Mouse (Mus musculus): Measurements from ENCODE around the gene Dido1. TPM values are rescaled to one million over a fixed set of nuclear protein-coding genes. Genes with fewer than 3 reads are reported as not detected.

Gene Dido1
- polyA plus RNA-seq, 1 experiment from 2014 or later, result 27.1 TPM

DNA sequence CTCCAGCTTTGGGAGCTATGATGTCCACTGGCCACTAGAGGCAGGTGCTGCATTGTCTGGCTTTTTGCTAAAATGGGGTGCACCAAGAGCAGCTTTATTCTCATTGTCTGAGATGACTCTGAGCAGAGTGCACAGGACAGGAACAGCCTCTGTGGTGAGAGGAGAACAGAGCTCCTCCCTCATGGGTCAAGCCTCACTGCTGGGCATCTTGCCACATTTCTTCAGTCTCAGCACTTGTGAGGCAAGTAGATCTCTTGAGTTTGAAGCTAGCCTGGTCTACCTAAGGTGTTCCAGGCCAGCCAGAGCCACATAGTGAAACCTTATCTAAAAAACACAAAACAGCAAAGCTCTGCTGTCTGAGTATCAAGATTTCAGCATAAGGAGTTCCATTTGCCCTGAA, 63.0 kb downstream of the Dido1 start:
- H3K36me3 ChIP-seq (replicated peaks; ENCODE audit: control insufficient read depth, insufficient read depth), result no peaks in the 10 kb centered on the region
- peaks cover 26% of the 10 kb centered on the region for H3K27me3 ChIP-seq (ENCODE audit: control insufficient read depth, insufficient read depth, low read length)
- no peak for DNase-seq (ENCODE audit: low spot score)
- no peak overlapping the region for H3K4me2 ChIP-seq (replicated peaks)
- no peak overlapping the region for H3K27ac ChIP-seq
- H3K4me1 ChIP-seq (replicated peaks; ENCODE audit: control insufficient read depth, insufficient read depth, low read length), result no peaks in the 10 kb centered on the region
- H3K9ac ChIP-seq, result no peak overlapping the region
- H3K4me3 ChIP-seq (replicated peaks; ENCODE audit: low read length), result no peak overlapping the region
- ATAC-seq (ENCODE audit: low FRiP score), result no peak
- peaks cover 18% of the 10 kb centered on the region for H3K9me3 ChIP-seq (ENCODE audit: control insufficient read depth, low read length)

DNA sequence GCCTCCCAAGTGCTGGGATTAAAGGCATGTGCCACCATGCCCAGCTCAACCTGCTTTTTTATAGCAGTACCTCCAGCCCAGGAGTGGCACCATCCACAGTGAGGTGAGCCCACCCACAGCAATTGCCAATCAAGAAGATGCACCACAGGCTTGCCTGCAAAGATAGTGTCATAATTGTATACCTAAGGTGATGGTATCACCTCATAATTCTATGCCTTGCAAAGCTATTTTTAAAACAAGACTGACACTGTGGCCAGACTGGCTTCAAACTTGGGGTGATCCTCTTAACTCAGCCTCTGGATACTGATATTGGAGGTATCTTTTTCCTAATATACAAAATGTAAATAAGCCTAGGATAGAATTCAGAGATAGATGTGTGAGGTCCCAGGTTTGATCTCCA, 66.2 kb downstream of the Dido1 start:
- H3K9ac ChIP-seq, result no peak overlapping the region
- H3K27ac ChIP-seq, result no peak overlapping the region
- DNase-seq (ENCODE audit: low spot score) (no peak), ATAC-seq (ENCODE audit: low FRiP score) (no peak)
- H3K27me3 ChIP-seq (ENCODE audit: control insufficient read depth, insufficient read depth, low read length), result peaks cover 52% of the 10 kb centered on the region
- peaks cover 18% of the 10 kb centered on the region for H3K9me3 ChIP-seq (ENCODE audit: control insufficient read depth, low read length)
- H3K36me3 ChIP-seq (replicated peaks; ENCODE audit: control insufficient read depth, insufficient read depth), result no peaks in the 10 kb centered on the region
- H3K4me3 ChIP-seq (replicated peaks; ENCODE audit: low read length), result no peak overlapping the region
- H3K4me2 ChIP-seq (replicated peaks), result no peak overlapping the region
- no peaks in the 10 kb centered on the region for H3K4me1 ChIP-seq (replicated peaks; ENCODE audit: control insufficient read depth, insufficient read depth, low read length)

GRCm38 (mm10) chr2:180642555-180643260, 67.1 kb downstream of the Dido1 start, which contains the start of gene Tcfl5:
Gene Tcfl5, minus strand, starts transcription at chr2:180642708.
- no peak within 1 kb of the TSS for H3K9ac ChIP-seq
- no peak for DNase-seq (ENCODE audit: low spot score)

DNA sequence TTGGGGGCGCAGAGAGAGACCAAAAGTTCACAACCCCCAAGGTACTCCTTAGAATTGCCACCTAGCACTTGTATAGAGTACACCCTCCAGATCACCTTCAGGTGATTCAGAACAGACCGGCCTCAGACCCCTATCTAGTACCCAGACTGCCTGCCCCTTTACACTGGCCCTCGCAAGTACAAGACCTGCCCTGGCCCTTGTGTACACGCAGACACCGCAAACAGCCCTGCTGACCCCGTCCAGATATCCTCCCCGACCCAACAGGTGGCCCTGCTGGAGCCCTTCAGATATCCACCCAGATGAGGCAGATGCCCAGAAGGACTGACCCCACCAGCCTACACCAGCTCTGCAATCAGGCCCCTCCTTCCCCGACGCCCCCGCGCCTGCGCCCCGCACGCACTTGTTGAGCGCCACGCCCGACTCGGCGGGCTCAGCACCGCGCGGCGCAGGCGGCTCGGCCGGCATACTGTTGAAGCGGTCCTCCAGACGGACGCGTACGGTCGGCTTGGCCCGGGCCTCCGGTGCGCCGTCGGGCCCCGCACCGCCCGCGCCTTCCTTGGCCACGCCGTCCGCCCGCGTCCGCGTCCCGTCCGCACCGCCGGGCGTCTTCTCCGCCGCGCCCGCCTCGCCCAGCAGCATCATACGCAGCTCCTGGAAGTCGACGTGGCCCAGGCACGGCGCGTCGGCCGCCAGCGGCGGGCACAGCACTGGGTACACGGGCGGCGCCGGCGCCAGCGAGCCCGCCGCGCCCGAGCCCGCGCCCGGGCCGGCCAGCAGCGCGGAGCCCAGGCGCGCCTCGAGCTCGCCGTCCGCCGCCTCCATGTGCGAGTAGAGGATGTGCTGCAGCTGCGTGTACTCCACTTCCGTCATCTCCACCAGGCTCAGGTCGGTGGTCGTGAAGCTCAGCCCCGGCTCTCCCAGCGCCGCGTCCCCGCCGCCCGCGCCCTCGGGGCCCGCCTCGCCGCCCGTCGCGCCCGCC, 67.9 kb downstream of the Dido1 start:
- no peaks in the 10 kb centered on the region for H3K4me1 ChIP-seq (replicated peaks; ENCODE audit: control insufficient read depth, insufficient read depth, low read length)
- H3K4me2 ChIP-seq (replicated peaks), result peak overlapping the region; percentile 46
- ATAC-seq (ENCODE audit: low FRiP score) (0 out of 2 replicates have a peak, but pooled peaks have one; percentile 37), DNase-seq (ENCODE audit: low spot score) (no peak)
- no peaks in the 10 kb centered on the region for H3K36me3 ChIP-seq (replicated peaks; ENCODE audit: control insufficient read depth, insufficient read depth)
- H3K4me3 ChIP-seq (replicated peaks; ENCODE audit: low read length), result peak overlapping the region; percentile 33
- peaks cover 52% of the 10 kb centered on the region for H3K27me3 ChIP-seq (ENCODE audit: control insufficient read depth, insufficient read depth, low read length)
- H3K9me3 ChIP-seq (ENCODE audit: control insufficient read depth, low read length), result peaks cover 18% of the 10 kb centered on the region
- no peak overlapping the region for H3K9ac ChIP-seq
- whole genome bisulfite sequencing, result 2% methylated on average over 77 of the region's 112 CpGs
- no peak overlapping the region for H3K27ac ChIP-seq

More at GRCm38 (mm10) chr2:180642555-180643260, 67.1 kb downstream of the Dido1 start, which contains the start of gene Tcfl5:
- Histone ChIP-seq H3K27ac (no peak within 1 kb of the TSS), H3K27me3 (ENCODE audit: control insufficient read depth, insufficient read depth, low read length) (peaks cover 52% of the 10 kb centered on the region), H3K9me3 (ENCODE audit: control insufficient read depth, low read length) (peaks cover 18% of the 10 kb centered on the region), H3K4me1 (replicated peaks; ENCODE audit: control insufficient read depth, insufficient read depth, low read length) (no peaks in the 10 kb centered on the region), H3K4me2 (replicated peaks) (peak within 1 kb of the TSS; percentile 46), H3K36me3 (replicated peaks; ENCODE audit: control insufficient read depth, insufficient read depth) (no peaks in the 10 kb centered on the region), H3K4me3 (replicated peaks; ENCODE audit: low read length) (peak within 1 kb of the TSS; percentile 33)
- 3% methylated on average over 49 of the region's 56 CpGs for WGBS
- no peak for ATAC-seq (ENCODE audit: low FRiP score)

GRCm38 (mm10) chr2:180611882-180612281, 97.9 kb downstream of the Dido1 start:
- ATAC-seq (ENCODE audit: low FRiP score) (no peak), DNase-seq (ENCODE audit: low spot score) (no peak)
- H3K4me2 ChIP-seq (replicated peaks), result no peak overlapping the region
- no peaks in the 10 kb centered on the region for H3K4me1 ChIP-seq (replicated peaks; ENCODE audit: control insufficient read depth, insufficient read depth, low read length)
- no peak overlapping the region for H3K9ac ChIP-seq
- H3K27ac ChIP-seq, result no peak overlapping the region
- H3K27me3 ChIP-seq (ENCODE audit: control insufficient read depth, insufficient read depth, low read length), result no peaks in the 10 kb centered on the region
- 0 out of 2 replicates have a peak, but pooled peaks cover 3% of the 10 kb centered on the region for H3K36me3 ChIP-seq (replicated peaks; ENCODE audit: control insufficient read depth, insufficient read depth)
- WGBS, result 72% methylated on average over 2 of the region's 2 CpGs
- no peaks in the 10 kb centered on the region for H3K9me3 ChIP-seq (ENCODE audit: control insufficient read depth, low read length)
- H3K4me3 ChIP-seq (replicated peaks; ENCODE audit: low read length), result no peak overlapping the region

DNA sequence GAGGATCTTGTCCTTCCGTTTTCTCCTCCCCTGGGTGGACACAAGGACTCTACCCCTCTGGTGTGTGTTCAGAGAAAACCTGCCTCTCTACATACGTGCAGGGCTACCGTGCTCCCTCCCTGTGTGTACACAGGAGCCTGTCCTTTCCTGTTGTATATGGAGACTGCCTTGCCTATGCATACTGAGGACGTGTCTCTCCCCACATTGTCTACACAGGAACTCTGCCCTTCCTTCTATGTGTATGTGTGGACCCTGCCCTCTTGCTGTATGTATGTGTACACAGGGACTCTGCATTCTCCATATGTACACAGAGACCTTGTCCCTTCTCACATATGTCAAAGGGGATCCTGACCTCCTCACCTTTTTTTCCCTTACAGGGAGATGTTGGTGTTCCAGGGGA, 99.5 kb downstream of the Dido1 start:
- no peak for ATAC-seq (ENCODE audit: low FRiP score)
- no peak overlapping the region for H3K9ac ChIP-seq
- 0 out of 2 replicates have a peak, but pooled peaks cover 1% of the 10 kb centered on the region for H3K36me3 ChIP-seq (replicated peaks; ENCODE audit: control insufficient read depth, insufficient read depth)
- H3K4me2 ChIP-seq (replicated peaks), result no peak overlapping the region
- no peak overlapping the region for H3K4me3 ChIP-seq (replicated peaks; ENCODE audit: low read length)
- no peaks in the 10 kb centered on the region for H3K4me1 ChIP-seq (replicated peaks; ENCODE audit: control insufficient read depth, insufficient read depth, low read length)
- H3K27me3 ChIP-seq (ENCODE audit: control insufficient read depth, insufficient read depth, low read length), result no peaks in the 10 kb centered on the region
- H3K9me3 ChIP-seq (ENCODE audit: control insufficient read depth, low read length), result no peaks in the 10 kb centered on the region
- H3K27ac ChIP-seq, result no peak overlapping the region
- WGBS, result 78% methylated on average over 4 of the region's 4 CpGs
- no peak for DNase-seq (ENCODE audit: low spot score)

Other genes starting within 250 kb of the Dido1 start
- 2.5 and 3.5 TPM in 2 replicates for gene Ntsr1, start 210.0 kb downstream of the Dido1 start, polyA plus RNA-seq (2014; fragmentation: Nextera tagmentation; extraction: Ambion mirVana)
- 35.4 and 38.2 TPM in 2 replicates for gene Mrgbp, start 128.7 kb downstream of the Dido1 start, polyA plus RNA-seq (2014; fragmentation: Nextera tagmentation; extraction: Ambion mirVana)
- gene Ogfr, start 120.8 kb downstream of the Dido1 start, polyA plus RNA-seq (2014; fragmentation: Nextera tagmentation; extraction: Ambion mirVana), result 88.4 and 90.2 TPM in 2 replicates
- 61.4 and 65.7 TPM in 2 replicates for gene Col9a3, start 112.2 kb downstream of the Dido1 start, polyA plus RNA-seq (2014; fragmentation: Nextera tagmentation; extraction: Ambion mirVana)
- gene Tcfl5, start 67.3 kb downstream of the Dido1 start, polyA plus RNA-seq (2014; fragmentation: Nextera tagmentation; extraction: Ambion mirVana), result 0.87 and 0.99 TPM in 2 replicates
- gene Gid8, start 118 bp upstream of the Dido1 start, polyA plus RNA-seq (2014; fragmentation: Nextera tagmentation; extraction: Ambion mirVana), result 56.3 and 56.7 TPM in 2 replicates
- 0.16 and 0.37 TPM in 2 replicates for gene Slc17a9, start 15.3 kb upstream of the Dido1 start, polyA plus RNA-seq (2014; fragmentation: Nextera tagmentation; extraction: Ambion mirVana)
- 0.36 and 1.3 TPM in 2 replicates for gene Bhlhe23, start 66.9 kb upstream of the Dido1 start, polyA plus RNA-seq (2014; fragmentation: Nextera tagmentation; extraction: Ambion mirVana)
- gene Ythdf1, start 210.9 kb upstream of the Dido1 start, polyA plus RNA-seq (2014; fragmentation: Nextera tagmentation; extraction: Ambion mirVana), result 50.0 and 56.6 TPM in 2 replicates
- gene Birc7, start 219.0 kb upstream of the Dido1 start, polyA plus RNA-seq (2014; fragmentation: Nextera tagmentation; extraction: Ambion mirVana), result 0.33 TPM in 1 of 2 replicates, not detected in the other
- 78.6 and 85.5 TPM in 2 replicates for gene Nkain4, start 244.7 kb upstream of the Dido1 start, polyA plus RNA-seq (2014; fragmentation: Nextera tagmentation; extraction: Ambion mirVana)

Data from hindbrain, embryonic 14.5 days (tissue).